Mouse (Mus musculus) spleen, adult 2 months (tissue): ENCODE data around the gene Bmper. TPM values are rescaled to one million over a fixed set of nuclear protein-coding genes. Genes with fewer than 3 reads are reported as not detected.

Source experiments
- DNase-seq, 2 experiments: peaks; one replicate each; pipeline versions ENCODE4 v3.0.0 to v3.0.0-alpha.2; 2012 to 2021; ENCODE audit warnings: low spot score in 2 of 2, low read depth in 1 of 2
- H3K27ac ChIP-seq: fragments of 200-500 bp; 2 replicates; pipeline ENCODE4 v1.5.1; 2012; ENCODE audit warnings: low read length, inconsistent platforms; ENCODE audit not compliant: insufficient read depth
- H3K27me3 ChIP-seq: fragments of 200-500 bp; 2 replicates; pipeline ENCODE4 v1.6.1; 2012; ENCODE audit warnings: mild to moderate bottlenecking, moderate library complexity, low read length, inconsistent platforms; ENCODE audit not compliant: control insufficient read depth, insufficient read depth
- H3K36me3 ChIP-seq: fragments of 200-500 bp; 2 replicates; pipeline ENCODE4 v1.6.1; 2012; ENCODE audit warnings: mild to moderate bottlenecking, low read length, inconsistent platforms; ENCODE audit not compliant: control insufficient read depth, insufficient read depth
- H3K4me1 ChIP-seq: fragments of 200-500 bp; 2 replicates; pipeline ENCODE4 v1.6.1; 2011; ENCODE audit warnings: inconsistent platforms; ENCODE audit not compliant: control insufficient read depth, insufficient read depth, insufficient read length
- H3K4me3 ChIP-seq: fragments of 200-500 bp; 2 replicates; pipeline ENCODE4 v1.5.1; 2011; ENCODE audit warnings: mild to moderate bottlenecking, inconsistent platforms; ENCODE audit not compliant: insufficient read depth, insufficient read length; ENCODE audit errors: extremely low read depth
- CTCF ChIP-seq: fragments of 200-500 bp; IDR thresholded peaks from 2 replicates; pipeline ENCODE4 v1.5.1; 2011; ENCODE audit warnings: mild to moderate bottlenecking, inconsistent platforms; ENCODE audit not compliant: insufficient read depth, insufficient read length, insufficient replicate concordance; ENCODE audit errors: extremely low read depth
- POLR2A ChIP-seq: fragments of 200-500 bp; IDR thresholded peaks from 2 replicates; pipeline ENCODE4 v1.6.1; 2011; ENCODE audit warnings: low read depth, low read length, inconsistent platforms
- WGBS: fragments of 180-500 bp; shearing (Covaris S2); methylation state at CpG from one replicate; pipeline ENCODE4 v1.1.7; 2018; 5-methylcytosine and 5-hydroxymethylcytosine counted together
- polyA plus RNA-seq: library from polyadenylated mRNA; depleted of rRNA; stranded (reverse); fragments of >200 nt; gene quantifications from 2 replicates; pipeline ENCODE4 v1.2.3, GENCODE M21; 2012

The Bmper gene
- polyA plus RNA-seq, 1 experiment, result 0.44 TPM

DNA sequence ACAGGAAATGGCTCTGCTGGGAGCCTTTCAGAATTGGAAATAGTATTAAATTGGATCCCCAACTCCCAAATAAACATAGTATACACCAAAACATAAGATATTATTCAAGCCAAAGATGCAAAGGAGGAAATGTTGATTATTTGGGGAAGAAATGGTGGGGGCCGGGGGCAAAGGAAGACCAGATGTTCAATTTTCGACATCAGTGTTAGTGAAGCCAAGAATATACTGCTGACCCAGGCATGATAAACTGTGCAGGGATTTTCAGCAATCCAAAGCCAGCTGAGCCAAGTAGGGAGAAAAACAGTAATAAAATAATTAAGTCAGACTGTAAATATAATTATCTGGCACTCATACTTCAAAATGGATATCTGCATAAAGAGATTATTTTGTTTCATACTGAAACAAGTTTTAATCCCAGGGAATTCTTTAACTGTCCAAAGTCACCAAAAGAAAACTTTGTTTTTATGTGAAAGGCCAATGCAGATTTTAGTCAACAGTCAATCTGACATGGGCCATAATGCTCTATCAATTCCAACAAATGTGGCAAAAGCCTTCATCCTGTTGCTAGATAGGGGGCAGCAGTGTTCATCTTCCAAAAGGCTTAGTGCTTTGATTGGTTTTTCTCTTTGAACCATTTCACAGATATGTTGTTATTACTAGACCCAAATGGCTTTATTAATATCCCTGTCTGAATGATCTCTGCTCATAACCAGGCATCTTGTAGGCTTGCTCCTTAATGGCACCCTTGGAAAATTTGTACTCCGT, 30.1 kb upstream of the Bmper start:
- Histone ChIP-seq H3K36me3 (no peaks in the 10 kb centered on the region), H3K27me3 (no peaks in the 10 kb centered on the region), H3K4me3 (no peak overlapping the region), H3K4me1 (no peaks in the 10 kb centered on the region), H3K27ac (no peak overlapping the region)
- DNase-seq, result no peak
- 87% methylated on average over 3 of the region's 3 CpGs for WGBS
- TF ChIP-seq CTCF, result no peak
- no peak for TF ChIP-seq POLR2A

- Histone ChIP-seq H3K36me3 (no peaks in the 10 kb centered on the region), H3K27ac (no peak overlapping the region), H3K4me3 (no peak overlapping the region), H3K27me3 (no peaks in the 10 kb centered on the region), H3K4me1 (no peaks in the 10 kb centered on the region)
- 95% methylated on average over 4 of the region's 4 CpGs for WGBS
- no peak for DNase-seq
- TF ChIP-seq CTCF (no peak), POLR2A (no peak)
Measured at GRCm38 (mm10) chr9:23198996-23199395, 23.9 kb upstream of the Bmper start.

DNA sequence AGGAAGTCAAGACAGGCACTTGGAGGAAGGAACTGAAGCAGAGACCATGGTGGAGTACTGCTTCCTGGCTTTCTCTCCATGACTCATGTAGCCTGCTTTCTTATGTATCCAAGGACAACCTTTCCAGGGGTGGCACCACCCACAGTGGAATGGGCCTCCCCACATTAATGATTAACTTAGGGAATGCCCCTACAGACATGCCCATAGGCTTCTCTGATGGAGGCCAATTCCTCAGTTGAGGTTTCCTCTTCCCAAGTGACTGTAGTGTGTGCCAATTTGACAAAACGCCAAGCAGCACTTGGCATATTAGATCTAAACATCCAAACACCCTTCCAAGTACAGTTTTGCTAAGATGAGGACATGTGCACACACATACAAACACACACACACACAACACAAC, 23.0 kb upstream of the Bmper start:
- no peak for DNase-seq
- no peak for TF ChIP-seq POLR2A
- TF ChIP-seq CTCF, result no peak
- no peak overlapping the region for H3K4me3 ChIP-seq
- no peaks in the 10 kb centered on the region for H3K27me3 ChIP-seq
- H3K36me3 ChIP-seq, result no peaks in the 10 kb centered on the region
- H3K27ac ChIP-seq, result no peak overlapping the region
- 96% methylated on average over 1 of the region's 1 CpGs for WGBS
- no peaks in the 10 kb centered on the region for H3K4me1 ChIP-seq

- Histone ChIP-seq H3K4me1 (no peaks in the 10 kb centered on the region), H3K36me3 (no peaks in the 10 kb centered on the region), H3K27ac (no peak overlapping the region), H3K27me3 (no peaks in the 10 kb centered on the region), H3K4me3 (no peak overlapping the region)
- WGBS, result 85% methylated on average over 4 of the region's 4 CpGs
- DNase-seq, result no peak
- TF ChIP-seq CTCF (no peak), POLR2A (no peak)
Measured at GRCm38 (mm10) chr9:23200828-23201227, 22.0 kb upstream of the Bmper start.

DNA sequence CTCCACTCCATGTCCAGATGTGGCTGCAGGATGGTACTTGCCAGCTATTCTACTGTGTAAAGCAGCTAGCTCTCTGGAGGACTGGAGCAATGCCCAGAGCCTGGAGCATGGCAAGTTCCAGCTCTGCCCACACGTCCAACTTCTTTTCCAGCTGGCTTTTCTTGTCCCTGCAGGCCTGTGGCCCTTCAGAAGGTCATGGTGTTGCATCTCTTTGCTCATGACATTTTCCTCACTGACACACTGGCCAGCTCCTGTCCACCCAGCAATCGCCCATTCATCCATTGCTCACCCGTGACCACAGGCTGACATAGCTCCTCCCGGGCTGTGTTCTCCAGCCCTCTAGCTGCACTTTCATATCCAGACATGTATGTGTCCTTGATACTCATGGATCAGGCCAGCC, 20.4 kb upstream of the Bmper start:
- Histone ChIP-seq H3K36me3 (no peaks in the 10 kb centered on the region), H3K4me3 (no peak overlapping the region), H3K27ac (no peak overlapping the region), H3K27me3 (no peaks in the 10 kb centered on the region), H3K4me1 (no peaks in the 10 kb centered on the region)
- no peak for DNase-seq
- WGBS, result 86% methylated on average over 4 of the region's 4 CpGs
- TF ChIP-seq CTCF, result no peak
- no peak for TF ChIP-seq POLR2A

GRCm38 (mm10) chr9:23204339-23205288, 18.3 kb upstream of the Bmper start:
- no peak for TF ChIP-seq CTCF
- TF ChIP-seq POLR2A, result no peak
- H3K36me3 ChIP-seq, result no peaks in the 10 kb centered on the region
- WGBS, result 72% methylated on average over 17 of the region's 17 CpGs
- H3K4me1 ChIP-seq, result no peaks in the 10 kb centered on the region
- no peak overlapping the region for H3K27ac ChIP-seq
- DNase-seq, result no peak
- no peak overlapping the region for H3K4me3 ChIP-seq
- no peaks in the 10 kb centered on the region for H3K27me3 ChIP-seq
